Mouse (Mus musculus): Measurements from ENCODE around the gene Pacsin2. TPM values are rescaled to one million over a fixed set of nuclear protein-coding genes. Genes with fewer than 3 reads are reported as not detected.
"Not testable (repeated sequence)": the region's sequence is repeated elsewhere in the genome, so short reads cannot be mapped to it uniquely, and the experiment has no call there.

The Pacsin2 gene
- polyA plus RNA-seq, 2 experiments: 41.6 to 58.4 TPM

- Histone ChIP-seq H3K9ac (ENCODE audit: low read depth, low read length, severe bottlenecking) (no peak overlapping the region), H3K9me3 (ENCODE audit: control insufficient read depth, low read length) (no peaks in the 10 kb centered on the region), H3K36me3 (ENCODE audit: control insufficient read depth, insufficient read depth, low read length) (no peaks in the 10 kb centered on the region), H3K27me3 (ENCODE audit: control insufficient read depth, insufficient read depth, low read length) (no peaks in the 10 kb centered on the region; the same call in 1 of the 2 replicates), H3K4me1 (ENCODE audit: control insufficient read depth, insufficient read depth, low read length) (0 out of 2 replicates have a peak, but pooled peaks cover 4% of the 10 kb centered on the region), H3K27ac (replicated peaks; ENCODE audit: low read depth, low read length) (no peak overlapping the region), H3K4me2 (replicated peaks; ENCODE audit: low read depth, low read length, severe bottlenecking) (peak overlapping the region; percentile 61), H3K4me3 (replicated peaks; ENCODE audit: low read length) (peak overlapping the region; percentile 35)
- DNase-seq (ENCODE audit: low spot score) (peak; percentile 57), ATAC-seq (ENCODE audit: low FRiP score, low read depth) (peak; percentile 83)
- TF ChIP-seq POLR2A (IDR thresholded peaks at IDR 0.05; ENCODE audit: borderline replicate concordance, extremely low read depth, insufficient read depth, insufficient read length): no peak
- 24% methylated on average over 50 of the region's 58 CpGs for WGBS
These were observed 97.4 kb downstream of the Pacsin2 start for GRCm38 (mm10) chr15:83366933-83367552.

GRCm38 (mm10) chr15:83365697-83366096, 98.7 kb downstream of the Pacsin2 start:
- Histone ChIP-seq H3K27ac (replicated peaks; ENCODE audit: low read depth, low read length) (no peak overlapping the region), H3K4me1 (ENCODE audit: control insufficient read depth, insufficient read depth, low read length) (0 out of 2 replicates have a peak, but pooled peaks cover 4% of the 10 kb centered on the region), H3K27me3 (ENCODE audit: control insufficient read depth, insufficient read depth, low read length) (no peaks in the 10 kb centered on the region; the same call in 1 of the 2 replicates), H3K4me3 (replicated peaks; ENCODE audit: low read length) (no peak overlapping the region), H3K9ac (ENCODE audit: low read depth, low read length, severe bottlenecking) (no peak overlapping the region), H3K9me3 (ENCODE audit: control insufficient read depth, low read length) (no peaks in the 10 kb centered on the region), H3K36me3 (ENCODE audit: control insufficient read depth, insufficient read depth, low read length) (no peaks in the 10 kb centered on the region), H3K4me2 (replicated peaks; ENCODE audit: low read depth, low read length, severe bottlenecking) (no peak overlapping the region)
- ATAC-seq (ENCODE audit: low FRiP score, low read depth) (no peak), DNase-seq (ENCODE audit: low spot score) (no peak)
- no peak for TF ChIP-seq POLR2A (IDR thresholded peaks at IDR 0.05; ENCODE audit: borderline replicate concordance, extremely low read depth, insufficient read depth, insufficient read length)

GRCm38 (mm10) chr15:83364194-83364593, 100.2 kb downstream of the Pacsin2 start:
- Histone ChIP-seq H3K27ac (replicated peaks; ENCODE audit: low read depth, low read length) (no peak overlapping the region), H3K27me3 (ENCODE audit: control insufficient read depth, insufficient read depth, low read length) (no peaks in the 10 kb centered on the region; the same call in 1 of the 2 replicates), H3K36me3 (ENCODE audit: control insufficient read depth, insufficient read depth, low read length) (no peaks in the 10 kb centered on the region), H3K4me2 (replicated peaks; ENCODE audit: low read depth, low read length, severe bottlenecking) (no peak overlapping the region), H3K9ac (ENCODE audit: low read depth, low read length, severe bottlenecking) (no peak overlapping the region), H3K4me1 (ENCODE audit: control insufficient read depth, insufficient read depth, low read length) (0 out of 2 replicates have a peak, but pooled peaks cover 4% of the 10 kb centered on the region), H3K9me3 (ENCODE audit: control insufficient read depth, low read length) (no peaks in the 10 kb centered on the region), H3K4me3 (replicated peaks; ENCODE audit: low read length) (no peak overlapping the region)
- WGBS: 52% methylated on average over 3 of the region's 3 CpGs
- TF ChIP-seq POLR2A (IDR thresholded peaks at IDR 0.05; ENCODE audit: borderline replicate concordance, extremely low read depth, insufficient read depth, insufficient read length): no peak
- ATAC-seq (ENCODE audit: low FRiP score, low read depth): no peak
- no peak for DNase-seq (ENCODE audit: low spot score)

- H3K27ac ChIP-seq (replicated peaks; ENCODE audit: low read depth, low read length); H3K4me2 ChIP-seq (replicated peaks; ENCODE audit: low read depth, low read length, severe bottlenecking); H3K27me3 ChIP-seq (ENCODE audit: control insufficient read depth, insufficient read depth, low read length); H3K36me3 ChIP-seq (ENCODE audit: control insufficient read depth, insufficient read depth, low read length); H3K4me3 ChIP-seq (replicated peaks; ENCODE audit: low read length); H3K4me1 ChIP-seq (ENCODE audit: control insufficient read depth, insufficient read depth, low read length); DNase-seq (ENCODE audit: low spot score); H3K9me3 ChIP-seq (ENCODE audit: control insufficient read depth, low read length); H3K9ac ChIP-seq (ENCODE audit: low read depth, low read length, severe bottlenecking); ATAC-seq (ENCODE audit: low FRiP score, low read depth): not testable (repeated sequence)
- WGBS: 85% methylated on average over 1 of the region's 1 CpGs
These were observed 101.6 kb downstream of the Pacsin2 start for GRCm38 (mm10) chr15:83362813-83363212.

GRCm38 (mm10) chr15:83360899-83361298, 103.5 kb downstream of the Pacsin2 start:
- H3K4me3 ChIP-seq (replicated peaks; ENCODE audit: low read length); H3K27me3 ChIP-seq (ENCODE audit: control insufficient read depth, insufficient read depth, low read length); H3K9me3 ChIP-seq (ENCODE audit: control insufficient read depth, low read length); H3K36me3 ChIP-seq (ENCODE audit: control insufficient read depth, insufficient read depth, low read length); ATAC-seq (ENCODE audit: low FRiP score, low read depth); H3K27ac ChIP-seq (replicated peaks; ENCODE audit: low read depth, low read length); DNase-seq (ENCODE audit: low spot score); H3K9ac ChIP-seq (ENCODE audit: low read depth, low read length, severe bottlenecking); H3K4me2 ChIP-seq (replicated peaks; ENCODE audit: low read depth, low read length, severe bottlenecking); H3K4me1 ChIP-seq (ENCODE audit: control insufficient read depth, insufficient read depth, low read length): not testable (repeated sequence)
- 71% methylated on average over 4 of the region's 5 CpGs for WGBS

- TF ChIP-seq POLR2A (IDR thresholded peaks at IDR 0.05; ENCODE audit: borderline replicate concordance, extremely low read depth, insufficient read depth, insufficient read length): no peak
- H3K4me2 ChIP-seq (replicated peaks; ENCODE audit: low read depth, low read length, severe bottlenecking): no peak overlapping the region
- no peak overlapping the region for H3K27ac ChIP-seq (replicated peaks; ENCODE audit: low read depth, low read length)
- H3K4me1 ChIP-seq (ENCODE audit: control insufficient read depth, insufficient read depth, low read length): no peaks in the 10 kb centered on the region
- H3K27me3 ChIP-seq (ENCODE audit: control insufficient read depth, insufficient read depth, low read length): no peaks in the 10 kb centered on the region
- H3K36me3 ChIP-seq (ENCODE audit: control insufficient read depth, insufficient read depth, low read length): no peaks in the 10 kb centered on the region
- DNase-seq (ENCODE audit: low spot score) (no peak), ATAC-seq (ENCODE audit: low FRiP score, low read depth) (no peak)
- no peak overlapping the region for H3K9ac ChIP-seq (ENCODE audit: low read depth, low read length, severe bottlenecking)
- no peaks in the 10 kb centered on the region for H3K9me3 ChIP-seq (ENCODE audit: control insufficient read depth, low read length)
- 84% methylated on average over 3 of the region's 3 CpGs for WGBS
- no peak overlapping the region for H3K4me3 ChIP-seq (replicated peaks; ENCODE audit: low read length)
These were observed 104.3 kb downstream of the Pacsin2 start for GRCm38 (mm10) chr15:83360140-83360539.
